Mouse (Mus musculus) neural tube, embryonic 11.5 days (tissue): ENCODE measurements at regions not wholly inside any gene's neighbourhood (a gene's known extent, or its start where the extent isn't known, plus 50 kb on each side); places are given as distances from the start of the nearest gene placed in this dataset.
"Not testable (repeated sequence)": the region's sequence is repeated elsewhere in the genome, so short reads cannot be mapped to it uniquely, and the experiment has no call there.

ENCODE experiments used
- ATAC-seq: fragments of 200-750 bp; cut with Nextera tagmentation; 2 replicates; pipeline ENCODE4 v1.8.0; 2017; ENCODE audit warnings: moderate number of reproducible peaks, mild to moderate bottlenecking, moderate TSS enrichment, moderate library complexity; ENCODE audit not compliant: insufficient read depth, low FRiP score, low TSS enrichment
- DNase-seq: peaks from one replicate; pipeline ENCODE4 v3.0.0-alpha.2; 2015; ENCODE audit warnings: low spot score
- H3K27ac ChIP-seq: fragments of 300-500 bp; sonication (generic); 2 replicates; pipeline ENCODE4 v1.5.1; 2014; ENCODE audit warnings: low read depth, mild to moderate bottlenecking, low read length
- H3K27me3 ChIP-seq: fragments of 300-500 bp; sonication (generic); 2 replicates; pipeline ENCODE4 v1.6.1; 2014; ENCODE audit warnings: mild to moderate bottlenecking, low read length, mixed read lengths; ENCODE audit not compliant: control insufficient read depth, insufficient read depth
- H3K36me3 ChIP-seq: fragments of 300-500 bp; sonication (generic); 2 replicates; pipeline ENCODE4 v1.6.1; 2014; ENCODE audit warnings: mild to moderate bottlenecking, low read length, moderate library complexity, mixed read lengths; ENCODE audit not compliant: control insufficient read depth, insufficient read depth
- H3K4me1 ChIP-seq: fragments of 300-500 bp; sonication (generic); 2 replicates; pipeline ENCODE4 v1.6.1; 2014; ENCODE audit warnings: low read length, mixed read lengths; ENCODE audit not compliant: control insufficient read depth, insufficient read depth
- H3K4me2 ChIP-seq: fragments of 300-500 bp; sonication (generic); 2 replicates; pipeline ENCODE4 v1.6.1; 2014; ENCODE audit warnings: low read depth, mild to moderate bottlenecking, moderate library complexity
- H3K4me3 ChIP-seq: fragments of 300-500 bp; sonication (generic); 2 replicates; pipeline ENCODE4 v1.5.1; 2014; ENCODE audit warnings: low read depth, low read length
- H3K9ac ChIP-seq: fragments of 300-500 bp; sonication (generic); 2 replicates; pipeline ENCODE4 v1.6.1; 2014; ENCODE audit warnings: mild to moderate bottlenecking, low read length
- H3K9me3 ChIP-seq: fragments of 300-500 bp; sonication (generic); 2 replicates; pipeline ENCODE4 v1.6.1; 2016; ENCODE audit warnings: low read length; ENCODE audit not compliant: control insufficient read depth
- WGBS: fragments of 180-500 bp; shearing (Covaris S2); extraction: QIAGEN DNeasy Blood & Tissue Kit; methylation state at CpG from one replicate; pipeline ENCODE4 v1.1.7; 2014; 5-methylcytosine and 5-hydroxymethylcytosine counted together

DNA sequence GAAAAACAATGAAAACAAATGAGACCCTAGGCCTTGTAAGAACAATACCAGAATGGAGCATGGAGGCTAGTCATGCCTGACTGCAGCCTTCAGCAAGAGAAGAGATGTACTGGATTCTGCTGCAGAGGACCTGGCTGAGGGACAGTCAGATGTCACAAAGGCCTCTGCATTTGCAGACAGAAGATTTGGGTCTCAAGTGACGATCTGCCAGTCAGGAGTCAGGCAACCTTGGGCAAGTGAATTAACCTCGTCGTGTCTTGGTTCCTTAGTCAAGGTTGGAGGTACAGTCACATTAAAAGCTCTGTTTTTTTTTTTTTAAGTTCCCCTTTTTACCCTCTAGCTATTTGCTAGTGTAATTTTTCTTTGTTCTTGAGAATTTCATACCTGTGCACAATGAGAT is 276.6 kb downstream of the Eipr1 start:
- Histone ChIP-seq H3K4me1 (no peaks in the 10 kb centered on the region), H3K27me3 (no peaks in the 10 kb centered on the region), H3K27ac (no peak overlapping the region), H3K4me3 (no peak overlapping the region), H3K9me3 (no peaks in the 10 kb centered on the region), H3K36me3 (no peaks in the 10 kb centered on the region), H3K9ac (no peak overlapping the region), H3K4me2 (no peak overlapping the region)
- 76% methylated on average over 3 of the region's 3 CpGs for WGBS
- ATAC-seq (no peak), DNase-seq (no peak)

DNA sequence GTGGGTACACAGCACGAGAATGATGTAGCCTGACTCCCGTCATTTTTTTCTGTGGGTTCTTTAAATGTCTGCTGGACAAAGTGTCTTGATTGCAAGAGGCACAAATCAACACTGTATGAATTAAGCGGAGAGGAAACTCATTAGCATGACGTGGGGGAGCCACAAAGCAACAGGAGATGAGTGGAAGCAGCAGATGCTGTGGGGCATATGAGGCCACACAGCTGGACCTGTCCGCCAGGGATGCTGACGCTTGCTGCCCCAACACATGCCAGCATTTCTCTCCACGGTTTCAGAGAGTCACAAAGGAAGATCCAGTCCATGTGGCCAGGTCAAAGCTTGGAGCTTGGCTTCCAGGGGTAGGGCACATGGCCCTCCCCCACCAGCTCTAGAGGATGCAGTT is 277.9 kb downstream of the Eipr1 start:
- no peak overlapping the region for H3K27ac ChIP-seq
- no peak for DNase-seq
- H3K9ac ChIP-seq, result no peak overlapping the region
- H3K4me3 ChIP-seq, result no peak overlapping the region
- no peaks in the 10 kb centered on the region for H3K36me3 ChIP-seq
- 59% methylated on average over 7 of the region's 7 CpGs for WGBS
- no peaks in the 10 kb centered on the region for H3K9me3 ChIP-seq
- H3K4me2 ChIP-seq, result no peak overlapping the region
- ATAC-seq, result no peak
- H3K27me3 ChIP-seq, result no peaks in the 10 kb centered on the region
- H3K4me1 ChIP-seq, result no peaks in the 10 kb centered on the region

- no peak overlapping the region for H3K4me3 ChIP-seq
- peaks cover 21% of the 10 kb centered on the region for H3K4me1 ChIP-seq
- no peak overlapping the region for H3K4me2 ChIP-seq
- WGBS, result 67% methylated on average over 8 of the region's 8 CpGs
- H3K9me3 ChIP-seq, result no peaks in the 10 kb centered on the region
- 0 out of 2 replicates have a peak, but pooled peaks cover 2% of the 10 kb centered on the region for H3K27me3 ChIP-seq
- no peak overlapping the region for H3K27ac ChIP-seq
- no peak overlapping the region for H3K9ac ChIP-seq
- DNase-seq (no peak), ATAC-seq (no peak)
- no peaks in the 10 kb centered on the region for H3K36me3 ChIP-seq
Observed at GRCm38 (mm10) chr12:29046009-29046408, 294.4 kb downstream of the Eipr1 start.

- 41% methylated on average over 2 of the region's 4 CpGs for WGBS
- not testable (repeated sequence) for DNase-seq, H3K4me3 ChIP-seq, H3K4me2 ChIP-seq, H3K27me3 ChIP-seq, H3K9me3 ChIP-seq, H3K36me3 ChIP-seq
- Histone ChIP-seq H3K9ac (0 out of 2 replicates have a peak overlapping the region, but pooled peaks have one; percentile 31), H3K4me1 (peaks cover 22% of the 10 kb centered on the region), H3K27ac (peak overlapping the region; percentile 86)
- 0 out of 2 replicates have a peak, but pooled peaks have one; percentile 9 for ATAC-seq
Observed at GRCm38 (mm10) chr12:29048596-29048995, 297.0 kb downstream of the Eipr1 start.

DNA sequence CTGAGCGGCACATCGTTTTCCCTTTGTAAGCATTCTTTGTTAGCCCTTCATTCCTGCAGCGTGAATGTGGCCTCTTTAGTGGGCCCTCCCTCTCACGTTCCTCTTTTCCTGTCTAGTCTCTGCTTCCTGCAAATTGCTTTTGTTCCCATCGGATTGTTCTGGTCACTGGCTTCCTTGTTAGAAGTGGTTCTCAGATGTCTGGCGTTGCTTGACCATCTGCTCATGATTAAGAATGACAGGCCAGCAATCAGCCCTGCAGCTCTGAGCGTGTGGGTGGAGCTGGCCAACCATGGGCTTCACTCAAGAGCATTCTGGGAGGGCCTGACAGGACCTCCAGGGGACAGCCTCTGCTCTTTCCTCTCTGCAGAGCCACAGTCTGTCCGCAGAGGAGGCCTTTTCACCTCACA is 297.5 kb downstream of the Eipr1 start:
- Histone ChIP-seq H3K27ac (peak overlapping the region; percentile 86), H3K4me2 (no peak overlapping the region), H3K9me3 (no peaks in the 10 kb centered on the region), H3K4me1 (peaks cover 22% of the 10 kb centered on the region), H3K36me3 (no peaks in the 10 kb centered on the region), H3K27me3 (0 out of 2 replicates have a peak, but pooled peaks cover 2% of the 10 kb centered on the region), H3K9ac (0 out of 2 replicates have a peak overlapping the region, but pooled peaks have one; percentile 31), H3K4me3 (no peak overlapping the region)
- ATAC-seq, result peak; percentile 80
- WGBS, result under 1% methylated on average over 8 of the region's 8 CpGs
- DNase-seq, result peak; percentile 80

DNA sequence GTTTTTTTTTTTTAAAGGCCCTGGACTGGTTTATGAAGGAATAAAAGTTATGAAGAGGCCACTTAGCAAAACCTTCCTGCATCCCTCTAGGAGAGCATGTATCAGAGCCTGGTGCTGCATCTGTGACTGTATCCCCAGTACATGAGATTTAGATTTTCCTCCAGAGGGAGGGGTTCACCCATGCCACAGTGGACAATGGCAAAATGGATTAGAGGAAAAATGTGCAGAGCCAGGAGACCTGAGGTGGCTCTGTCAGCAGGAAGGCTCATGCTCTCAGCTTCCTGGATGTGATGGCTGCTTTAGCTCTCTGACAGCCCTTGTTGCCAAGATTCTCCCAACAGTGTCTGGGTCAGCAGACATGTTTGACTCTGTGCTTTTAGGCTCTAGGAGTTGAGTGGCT is 298.2 kb downstream of the Eipr1 start:
- no peak overlapping the region for H3K4me2 ChIP-seq
- H3K36me3 ChIP-seq, result no peaks in the 10 kb centered on the region
- 0 out of 2 replicates have a peak, but pooled peaks cover 2% of the 10 kb centered on the region for H3K27me3 ChIP-seq
- no peak overlapping the region for H3K9ac ChIP-seq
- H3K4me3 ChIP-seq, result no peak overlapping the region
- DNase-seq (no peak), ATAC-seq (no peak)
- H3K9me3 ChIP-seq, result no peaks in the 10 kb centered on the region
- H3K27ac ChIP-seq, result peak overlapping the region; percentile 86
- peaks cover 22% of the 10 kb centered on the region for H3K4me1 ChIP-seq

- DNase-seq (peak; percentile 15), ATAC-seq (no peak)
- WGBS, result 16% methylated on average over 8 of the region's 8 CpGs
- Histone ChIP-seq H3K4me2 (no peak overlapping the region), H3K27ac (peak overlapping the region; percentile 3; the same call in 1 of the 2 replicates), H3K4me1 (peaks cover 22% of the 10 kb centered on the region), H3K9ac (no peak overlapping the region), H3K4me3 (no peak overlapping the region), H3K27me3 (0 out of 2 replicates have a peak, but pooled peaks cover 2% of the 10 kb centered on the region), H3K9me3 (no peaks in the 10 kb centered on the region), H3K36me3 (no peaks in the 10 kb centered on the region)
Observed at GRCm38 (mm10) chr12:29050516-29051251, 299.1 kb downstream of the Eipr1 start.

- ATAC-seq (0 out of 2 replicates have a peak, but pooled peaks have one; percentile 38), DNase-seq (peak; percentile 41)
- no peak overlapping the region for H3K4me3 ChIP-seq
- 57% methylated on average over 7 of the region's 7 CpGs for WGBS
- no peak overlapping the region for H3K9ac ChIP-seq
- H3K27me3 ChIP-seq, result no peaks in the 10 kb centered on the region
- no peaks in the 10 kb centered on the region for H3K36me3 ChIP-seq
- H3K4me2 ChIP-seq, result no peak overlapping the region
- no peaks in the 10 kb centered on the region for H3K9me3 ChIP-seq
- H3K4me1 ChIP-seq, result peaks cover 14% of the 10 kb centered on the region
- 0 out of 2 replicates have a peak overlapping the region, but pooled peaks have one; percentile 27 for H3K27ac ChIP-seq
Observed at GRCm38 (mm10) chr12:29054367-29054766, 302.8 kb downstream of the Eipr1 start.
